Mouse (Mus musculus): ENCODE measurements at regions not wholly inside any gene's neighbourhood (a gene's known extent, or its start where the extent isn't known, plus 50 kb on each side); places are given as distances from the start of the nearest gene placed in this dataset.

DNA sequence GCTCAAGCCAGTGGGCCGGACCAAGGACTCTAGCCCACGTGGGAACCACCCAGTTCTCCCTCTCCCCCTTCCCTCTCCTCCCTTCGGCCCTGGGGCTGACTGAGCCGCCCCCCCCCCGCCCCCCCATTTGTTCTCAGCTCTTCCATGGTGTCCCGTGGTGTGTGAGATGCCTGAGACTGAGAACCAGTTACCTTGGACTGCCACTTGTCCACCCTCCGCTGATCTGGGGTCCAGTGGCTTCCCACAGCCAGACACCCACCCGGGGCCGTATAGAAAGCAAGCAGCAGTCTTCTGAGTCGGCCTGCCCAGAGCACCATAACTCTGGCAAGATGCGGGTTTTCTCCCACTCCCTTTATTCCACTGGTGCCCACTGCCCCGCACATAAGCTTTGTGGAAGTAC lies 316.2 kb upstream of the A1bg start:
- Histone ChIP-seq H3K27me3 (ENCODE audit: insufficient read depth, low read length) (no peaks in the 10 kb centered on the region), H3K4me1 (replicated peaks; ENCODE audit: low read depth, low read length) (no peaks in the 10 kb centered on the region), H3K4me3 (replicated peaks; ENCODE audit: low read length) (no peak overlapping the region), H3K9me3 (ENCODE audit: low read length) (no peaks in the 10 kb centered on the region), H3K36me3 (ENCODE audit: insufficient read depth, low read length) (no peaks in the 10 kb centered on the region)
- TF ChIP-seq POU5F1 (IDR thresholded peaks at IDR 0.05; ENCODE audit: borderline replicate concordance, low read length), result no peak
- no peak for TF ChIP-seq NANOG (IDR thresholded peaks at IDR 0.05; ENCODE audit: borderline replicate concordance, low read length)
- no peak for TF ChIP-seq CTCF (conservative IDR thresholded peaks at IDR 0.05; ENCODE audit: low read length)

DNA sequence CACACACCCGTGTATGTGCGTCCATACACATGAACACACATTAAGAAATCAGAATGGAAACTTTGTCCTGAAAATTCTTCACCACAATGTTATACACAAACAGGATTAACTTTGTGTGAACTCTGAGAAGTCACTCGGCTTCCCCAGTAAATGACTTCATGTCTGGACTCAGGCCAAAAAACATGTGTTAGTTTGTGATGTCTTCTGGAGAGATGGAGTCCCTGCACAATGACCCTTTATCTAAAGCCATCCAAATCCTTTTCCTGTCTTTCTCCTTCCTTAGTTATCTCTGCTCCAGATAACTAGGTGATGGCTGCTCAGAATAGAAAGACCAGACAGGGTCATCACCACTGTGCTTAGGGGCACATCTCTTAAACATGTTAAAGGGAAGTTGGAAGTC lies 306.8 kb upstream of the A1bg start:
- TF ChIP-seq NANOG (IDR thresholded peaks at IDR 0.05; ENCODE audit: borderline replicate concordance, low read length), result no peak
- TF ChIP-seq CTCF (conservative IDR thresholded peaks at IDR 0.05; ENCODE audit: low read length), result no peak
- no peak for TF ChIP-seq POU5F1 (IDR thresholded peaks at IDR 0.05; ENCODE audit: borderline replicate concordance, low read length)
- H3K4me1 ChIP-seq (replicated peaks; ENCODE audit: low read depth, low read length), result no peaks in the 10 kb centered on the region
- no peaks in the 10 kb centered on the region for H3K9me3 ChIP-seq (ENCODE audit: low read length)
- no peaks in the 10 kb centered on the region for H3K36me3 ChIP-seq (ENCODE audit: insufficient read depth, low read length)
- H3K4me3 ChIP-seq (replicated peaks; ENCODE audit: low read length), result no peak overlapping the region
- H3K27me3 ChIP-seq (ENCODE audit: insufficient read depth, low read length), result no peaks in the 10 kb centered on the region

DNA sequence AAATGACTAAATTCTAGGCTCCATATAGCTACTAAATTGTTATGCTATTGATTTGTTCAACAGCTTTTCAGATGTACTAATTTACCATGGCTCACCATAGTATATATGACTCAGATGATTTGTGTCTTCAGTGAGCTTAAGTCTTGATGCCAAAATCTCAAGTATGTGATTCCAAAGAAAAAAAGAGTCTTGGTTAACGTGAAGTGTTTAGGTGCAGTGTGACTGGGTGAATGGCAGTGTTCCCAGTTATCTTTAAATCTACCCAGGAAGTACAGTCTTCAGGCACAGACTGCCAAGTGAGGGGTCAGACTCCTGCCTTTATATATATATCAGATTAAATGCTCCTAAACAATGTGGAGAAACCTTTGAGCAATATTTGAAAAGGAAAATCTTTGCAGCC lies 300.1 kb upstream of the A1bg start:
- no peaks in the 10 kb centered on the region for H3K36me3 ChIP-seq (ENCODE audit: insufficient read depth, low read length)
- H3K4me3 ChIP-seq (replicated peaks; ENCODE audit: low read length), result no peak overlapping the region
- no peaks in the 10 kb centered on the region for H3K27me3 ChIP-seq (ENCODE audit: insufficient read depth, low read length)
- no peaks in the 10 kb centered on the region for H3K4me1 ChIP-seq (replicated peaks; ENCODE audit: low read depth, low read length)
- H3K9me3 ChIP-seq (ENCODE audit: low read length), result no peaks in the 10 kb centered on the region
- TF ChIP-seq POU5F1 (IDR thresholded peaks at IDR 0.05; ENCODE audit: borderline replicate concordance, low read length) (no peak), NANOG (IDR thresholded peaks at IDR 0.05; ENCODE audit: borderline replicate concordance, low read length) (no peak), CTCF (conservative IDR thresholded peaks at IDR 0.05; ENCODE audit: low read length) (no peak)

DNA sequence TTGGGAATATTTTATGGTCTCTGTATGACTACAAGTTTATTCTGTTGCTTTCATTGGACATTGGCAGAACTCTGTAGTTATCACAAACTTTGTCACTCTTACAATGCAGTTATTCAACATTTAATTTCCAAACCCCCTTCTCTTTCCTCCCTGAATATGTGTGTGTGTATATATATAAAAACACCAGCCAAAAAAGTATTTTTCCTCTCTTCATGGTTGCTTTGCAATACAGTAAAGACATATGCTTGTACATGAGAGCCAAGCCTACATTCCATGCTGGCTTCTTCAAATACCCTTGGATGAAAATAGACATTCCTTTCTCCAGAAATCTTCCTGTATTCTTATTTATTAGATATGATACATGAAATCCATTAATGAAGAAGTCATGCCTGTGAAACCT lies 287.3 kb upstream of the A1bg start:
- Histone ChIP-seq H3K27me3 (ENCODE audit: insufficient read depth, low read length) (no peaks in the 10 kb centered on the region), H3K4me3 (replicated peaks; ENCODE audit: low read length) (no peak overlapping the region), H3K36me3 (ENCODE audit: insufficient read depth, low read length) (no peaks in the 10 kb centered on the region), H3K4me1 (replicated peaks; ENCODE audit: low read depth, low read length) (no peaks in the 10 kb centered on the region), H3K9me3 (ENCODE audit: low read length) (no peaks in the 10 kb centered on the region)
- no peak for TF ChIP-seq NANOG (IDR thresholded peaks at IDR 0.05; ENCODE audit: borderline replicate concordance, low read length)
- TF ChIP-seq POU5F1 (IDR thresholded peaks at IDR 0.05; ENCODE audit: borderline replicate concordance, low read length), result no peak
- no peak for TF ChIP-seq CTCF (conservative IDR thresholded peaks at IDR 0.05; ENCODE audit: low read length)

DNA sequence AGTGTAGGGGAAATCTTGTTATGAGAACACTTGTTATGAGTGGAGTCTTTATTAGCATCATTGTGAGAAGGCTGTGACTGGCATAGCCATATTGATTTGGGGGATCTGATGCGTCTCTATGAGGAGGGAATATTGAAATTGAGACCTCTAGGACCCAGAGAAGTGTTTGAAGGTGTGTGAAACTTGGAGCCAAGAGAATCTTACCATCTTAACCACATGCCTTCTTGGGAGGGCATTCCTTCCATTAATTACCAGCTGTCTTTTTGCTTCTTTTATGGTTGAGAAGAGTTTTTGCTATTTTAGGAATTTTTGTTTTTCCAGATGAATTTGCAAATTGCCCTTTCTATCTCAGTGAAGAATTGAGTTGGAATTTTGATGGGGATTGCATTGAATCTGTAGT lies 267.2 kb upstream of the A1bg start:
- Histone ChIP-seq H3K27me3 (ENCODE audit: insufficient read depth, low read length) (no peaks in the 10 kb centered on the region), H3K4me3 (replicated peaks; ENCODE audit: low read length) (no peak overlapping the region), H3K36me3 (ENCODE audit: insufficient read depth, low read length) (no peaks in the 10 kb centered on the region), H3K4me1 (replicated peaks; ENCODE audit: low read depth, low read length) (no peaks in the 10 kb centered on the region), H3K9me3 (ENCODE audit: low read length) (no peaks in the 10 kb centered on the region)
- no peak for TF ChIP-seq NANOG (IDR thresholded peaks at IDR 0.05; ENCODE audit: borderline replicate concordance, low read length)
- no peak for TF ChIP-seq POU5F1 (IDR thresholded peaks at IDR 0.05; ENCODE audit: borderline replicate concordance, low read length)
- no peak for TF ChIP-seq CTCF (conservative IDR thresholded peaks at IDR 0.05; ENCODE audit: low read length)

DNA sequence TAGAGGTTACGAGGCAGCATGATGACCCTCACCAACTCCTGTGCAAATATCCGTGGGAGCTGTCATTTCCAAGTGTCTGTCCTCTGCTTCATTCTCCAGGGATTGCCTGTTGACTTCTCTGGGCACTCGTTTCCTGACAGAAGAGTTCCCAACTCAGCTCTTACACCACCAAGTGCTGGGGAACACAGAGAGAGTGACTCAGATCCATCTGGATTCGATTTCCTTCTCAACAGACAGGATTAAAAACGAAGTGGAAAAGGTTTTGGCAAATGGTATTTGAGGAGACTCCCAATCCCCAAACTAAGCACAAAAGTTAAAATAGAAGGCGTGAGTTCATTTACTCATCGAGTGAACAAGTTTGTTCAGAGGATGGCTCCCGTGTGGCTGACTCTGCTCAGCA lies 266.7 kb upstream of the A1bg start:
- no peaks in the 10 kb centered on the region for H3K27me3 ChIP-seq (ENCODE audit: insufficient read depth, low read length)
- H3K4me1 ChIP-seq (replicated peaks; ENCODE audit: low read depth, low read length), result 0 out of 2 replicates have a peak, but pooled peaks cover 2% of the 10 kb centered on the region
- TF ChIP-seq CTCF (conservative IDR thresholded peaks at IDR 0.05; ENCODE audit: low read length), result no peak
- no peak for TF ChIP-seq POU5F1 (IDR thresholded peaks at IDR 0.05; ENCODE audit: borderline replicate concordance, low read length)
- TF ChIP-seq NANOG (IDR thresholded peaks at IDR 0.05; ENCODE audit: borderline replicate concordance, low read length), result no peak

DNA sequence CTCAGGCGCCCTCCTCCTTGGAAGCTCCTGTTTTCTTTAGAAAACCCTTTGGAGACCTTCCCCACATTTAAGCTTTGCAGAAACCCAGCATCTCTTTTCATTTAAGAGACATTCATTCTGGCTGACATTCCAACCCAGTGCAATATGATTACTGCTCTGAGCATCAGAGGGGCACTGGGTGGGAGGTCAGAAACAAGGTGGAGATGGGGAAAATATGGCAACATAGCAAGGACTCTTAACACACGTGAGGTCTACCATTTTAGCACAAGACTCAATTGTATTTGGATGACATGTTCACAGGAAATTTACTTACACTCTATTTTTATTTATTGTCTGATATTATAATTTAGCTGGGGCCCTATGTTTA lies 261.8 kb upstream of the A1bg start:
- Histone ChIP-seq H3K36me3 (ENCODE audit: insufficient read depth, low read length) (no peaks in the 10 kb centered on the region), H3K4me3 (replicated peaks; ENCODE audit: low read length) (no peak overlapping the region), H3K9me3 (ENCODE audit: low read length) (no peaks in the 10 kb centered on the region; the same call in 1 of the 2 replicates), H3K4me1 (replicated peaks; ENCODE audit: low read depth, low read length) (0 out of 2 replicates have a peak, but pooled peaks cover 5% of the 10 kb centered on the region), H3K27me3 (ENCODE audit: insufficient read depth, low read length) (no peaks in the 10 kb centered on the region)
- no peak for TF ChIP-seq CTCF (conservative IDR thresholded peaks at IDR 0.05; ENCODE audit: low read length)
- TF ChIP-seq NANOG (IDR thresholded peaks at IDR 0.05; ENCODE audit: borderline replicate concordance, low read length), result no peak
- TF ChIP-seq POU5F1 (IDR thresholded peaks at IDR 0.05; ENCODE audit: borderline replicate concordance, low read length), result no peak

More for the DNA sequence above, 266.7 kb upstream of the A1bg start:
- H3K4me3 ChIP-seq (replicated peaks; ENCODE audit: low read length), result no peak overlapping the region
- no peaks in the 10 kb centered on the region for H3K9me3 ChIP-seq (ENCODE audit: low read length)
- H3K36me3 ChIP-seq (ENCODE audit: insufficient read depth, low read length), result no peaks in the 10 kb centered on the region

DNA sequence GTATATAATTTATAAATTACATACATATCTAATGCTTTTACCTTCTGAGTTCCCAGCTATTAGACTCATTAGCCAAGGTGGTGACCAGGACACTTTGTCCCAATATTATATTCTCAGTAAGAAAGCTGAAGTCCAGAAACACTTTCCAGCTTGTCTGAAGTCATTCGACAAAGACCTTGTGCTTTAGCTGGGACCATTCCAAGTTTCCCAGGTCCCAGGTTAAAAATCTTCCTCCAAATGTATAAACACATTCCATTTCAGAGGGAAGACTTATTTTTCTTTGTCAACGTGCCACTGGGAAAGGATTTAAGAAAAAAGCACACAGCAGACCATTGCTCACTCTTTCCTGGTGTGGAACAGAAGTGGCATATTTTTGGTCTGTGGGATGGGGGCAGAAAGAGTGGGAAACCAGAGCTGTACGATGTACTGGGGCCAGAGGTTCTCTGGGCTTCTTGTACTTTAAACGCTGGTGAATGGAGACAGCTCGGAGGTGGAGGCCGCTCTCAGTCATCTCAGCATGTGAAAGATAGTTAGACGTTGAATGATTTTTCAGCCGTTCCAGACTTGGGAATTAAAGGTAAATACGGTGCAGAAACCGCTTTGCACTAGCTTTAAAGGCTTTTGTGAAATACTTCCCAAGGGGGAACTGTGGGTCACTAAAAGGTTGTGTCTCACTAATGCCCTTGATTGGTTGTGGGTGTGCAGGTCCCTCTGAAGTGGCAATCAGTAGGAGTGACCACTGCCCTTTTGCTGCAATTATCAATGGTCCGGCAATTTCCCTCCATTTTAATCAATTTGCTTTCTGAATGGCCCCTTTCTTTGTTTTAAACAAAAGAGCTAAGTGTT lies 261.2 kb upstream of the A1bg start:
- no peak overlapping the region for H3K4me3 ChIP-seq (replicated peaks; ENCODE audit: low read length)
- H3K27me3 ChIP-seq (ENCODE audit: insufficient read depth, low read length), result no peaks in the 10 kb centered on the region
- TF ChIP-seq POU5F1 (IDR thresholded peaks at IDR 0.05; ENCODE audit: borderline replicate concordance, low read length) (no peak), CTCF (conservative IDR thresholded peaks at IDR 0.05; ENCODE audit: low read length) (no peak), NANOG (IDR thresholded peaks at IDR 0.05; ENCODE audit: borderline replicate concordance, low read length) (no peak)
- H3K4me1 ChIP-seq (replicated peaks; ENCODE audit: low read depth, low read length), result 0 out of 2 replicates have a peak, but pooled peaks cover 5% of the 10 kb centered on the region
- H3K36me3 ChIP-seq (ENCODE audit: insufficient read depth, low read length), result no peaks in the 10 kb centered on the region
- H3K9me3 ChIP-seq (ENCODE audit: low read length), result no peaks in the 10 kb centered on the region; the same call in 1 of the 2 replicates
